Mouse (Mus musculus) liver, embryonic 14.5 days (tissue): ENCODE measurements around the gene Gm13693. TPM values are rescaled to one million over a fixed set of nuclear protein-coding genes. Genes with fewer than 3 reads are reported as not detected.
"Not testable (repeated sequence)": the region's sequence is repeated elsewhere in the genome, so short reads cannot be mapped to it uniquely, and the experiment has no call there.

Experiments
- ATAC-seq: fragments of 200-750 bp; cut with Nextera tagmentation; 2 replicates; pipeline ENCODE4 v1.8.0; 2017; ENCODE audit warnings: moderate number of reproducible peaks, mild to moderate bottlenecking, moderate library complexity; ENCODE audit not compliant: insufficient read depth
- DNase-seq, 3 experiments: peaks; one replicate each; pipeline ENCODE4 v3.0.0-alpha.2; 2012 to 2013; ENCODE audit warnings: low read depth in 3 of 3, low spot score in 3 of 3
- H3K27ac ChIP-seq: fragments of 300-500 bp; sonication (generic); 2 replicates; pipeline ENCODE4 v1.5.1; 2014; ENCODE audit warnings: moderate library complexity, mild to moderate bottlenecking, control low read depth, inconsistent platforms
- H3K27me3 ChIP-seq: fragments of 300-500 bp; sonication (generic); 2 replicates; pipeline ENCODE4 v1.6.1; 2014; ENCODE audit warnings: mild to moderate bottlenecking, low read length, moderate library complexity; ENCODE audit not compliant: control insufficient read depth, insufficient read depth
- H3K36me3 ChIP-seq: fragments of 300-500 bp; sonication (generic); replicated peaks from 2 replicates; pipeline ENCODE4 v1.6.1; 2014; ENCODE audit warnings: low read depth; ENCODE audit not compliant: control insufficient read depth, insufficient read depth
- H3K4me1 ChIP-seq, 2 experiments: fragments of 200-500 bp in 1 of 2; fragments of 300-500 bp in 1 of 2; sonication (generic) in 1 of 2; replicated peaks; 2 replicates each; pipeline ENCODE4 v1.6.1; 2012 to 2014; ENCODE audit warnings: antibody characterized with exemption in 1 of 2, inconsistent platforms in 1 of 2, low read length in 1 of 2; ENCODE audit not compliant: control insufficient read depth in 2 of 2, insufficient read depth in 2 of 2
- H3K4me2 ChIP-seq: fragments of 300-500 bp; sonication (generic); 2 replicates; pipeline ENCODE4 v1.6.1; 2014; ENCODE audit warnings: low read depth, mild to moderate bottlenecking, control low read depth, moderate library complexity
- H3K4me3 ChIP-seq, 2 experiments: fragments of 200-500 bp in 1 of 2; fragments of 300-500 bp in 1 of 2; sonication (generic) in 1 of 2; 2 replicates each; pipeline ENCODE4 v1.5.1; 2012 to 2014; ENCODE audit warnings: low read depth in 2 of 2, low read length in 2 of 2, mild to moderate bottlenecking in 2 of 2, control low read depth in 1 of 2, inconsistent platforms in 1 of 2, moderate library complexity in 1 of 2; ENCODE audit not compliant: insufficient read depth in 1 of 2
- H3K9ac ChIP-seq: fragments of 300-500 bp; sonication (generic); replicated peaks from 2 replicates; pipeline ENCODE4 v1.6.1; 2014; ENCODE audit warnings: mild to moderate bottlenecking, control low read depth, moderate library complexity
- H3K9me3 ChIP-seq: fragments of 300-500 bp; sonication (generic); 2 replicates; pipeline ENCODE4 v1.6.1; 2016; ENCODE audit warnings: low read length, mixed read lengths; ENCODE audit not compliant: control insufficient read depth
- CTCF ChIP-seq: IDR thresholded peaks from 2 replicates; pipeline ENCODE4 v1.5.1; 2016; ENCODE audit warnings: antibody characterized with exemption, low read depth, control low read depth
- EP300 ChIP-seq: IDR thresholded peaks from 2 replicates; pipeline ENCODE4 v1.6.1; 2016; ENCODE audit warnings: antibody characterized with exemption, low read depth
- WGBS: fragments of 180-500 bp; shearing (Covaris S2); extraction: QIAGEN DNeasy Blood & Tissue Kit; methylation state at CpG from one replicate; pipeline ENCODE4 v1.1.7; 2014; ENCODE audit not compliant: insufficient replicate concordance; 5-methylcytosine and 5-hydroxymethylcytosine counted together
- polyA plus RNA-seq, 2 experiments: library from polyadenylated mRNA; depleted of rRNA in 1 of 2; stranded (reverse) in 1 of 2; unstranded in 1 of 2; fragments of >200 nt; fragmentation: Nextera tagmentation in 1 of 2; extraction: Ambion mirVana in 1 of 2; gene quantifications; 2 replicates each; pipeline versions ENCODE4 v1.2.1 to v1.2.3; 2012 to 2014

Gm13693 gene
- polyA plus RNA-seq (2012; rRNA removed): not detected in 2 replicates
- polyA plus RNA-seq (2014; fragmentation: Nextera tagmentation; extraction: Ambion mirVana): not detected in 2 replicates

- not testable (repeated sequence) for H3K4me2 ChIP-seq, DNase-seq, ATAC-seq, H3K27me3 ChIP-seq, H3K4me3 ChIP-seq, H3K9me3 ChIP-seq, H3K27ac ChIP-seq, H3K36me3 ChIP-seq, H3K9ac ChIP-seq, H3K4me1 ChIP-seq
- no CpG with 5 or more reads among the region's 6 CpGs for WGBS
Observed at GRCm38 (mm10) chr2:83961203-83961602, at the start of gene Gm13693. Gm13693 (plus strand) TSS chr2:83961503.

- Histone ChIP-seq H3K4me2 (no peak overlapping the region), H3K9me3 (no peaks in the 10 kb centered on the region), H3K4me3 (no peak overlapping the region), H3K27ac (no peak overlapping the region), H3K4me1 (no peaks in the 10 kb centered on the region), H3K36me3 (no peaks in the 10 kb centered on the region), H3K27me3 (no peaks in the 10 kb centered on the region), H3K9ac (no peak overlapping the region)
- no peak for TF ChIP-seq EP300
- TF ChIP-seq CTCF: no peak
- ATAC-seq (no peak), DNase-seq (no peak)
- 14% methylated on average over 2 of the region's 2 CpGs for WGBS
Observed at GRCm38 (mm10) chr2:83929478-83930088, 31.7 kb upstream of the Gm13693 start.

- H3K4me1 ChIP-seq: no peaks in the 10 kb centered on the region; a peak in 1 of 4 replicates
- TF ChIP-seq CTCF: no peak
- TF ChIP-seq EP300: no peak
- no peaks in the 10 kb centered on the region for H3K27me3 ChIP-seq
- H3K4me2 ChIP-seq: no peak within 1 kb of the TSS; the same call in 1 of the 2 replicates
- H3K9me3 ChIP-seq: no peaks in the 10 kb centered on the region
- DNase-seq (no peak), ATAC-seq (no peak)
- no peak within 1 kb of the TSS for H3K27ac ChIP-seq
- H3K4me3 ChIP-seq: no peak within 1 kb of the TSS
- no peaks in the 10 kb centered on the region for H3K36me3 ChIP-seq
- H3K9ac ChIP-seq: no peak within 1 kb of the TSS
- WGBS: 2% methylated on average over 20 of the region's 20 CpGs
Observed at GRCm38 (mm10) chr2:83940931-83941361, 20.4 kb upstream of the Gm13693 start, which contains the start of gene Zswim2. Zswim2 (minus strand) TSS chr2:83941228.

GRCm38 (mm10) chr2:83941378-83941777 lies 19.9 kb upstream of the Gm13693 start:
- no peaks in the 10 kb centered on the region for H3K9me3 ChIP-seq
- H3K27ac ChIP-seq: no peak overlapping the region
- H3K4me1 ChIP-seq: no peaks in the 10 kb centered on the region; a peak in 1 of 4 replicates
- TF ChIP-seq EP300 (no peak), CTCF (no peak)
- H3K27me3 ChIP-seq: no peaks in the 10 kb centered on the region
- no peak overlapping the region for H3K4me2 ChIP-seq
- 15% methylated on average over 3 of the region's 3 CpGs for WGBS
- H3K36me3 ChIP-seq: no peaks in the 10 kb centered on the region
- DNase-seq (no peak), ATAC-seq (no peak)
- H3K4me3 ChIP-seq: no peak overlapping the region
- H3K9ac ChIP-seq: no peak overlapping the region

- WGBS: 6% methylated on average over 4 of the region's 4 CpGs
- no peaks in the 10 kb centered on the region for H3K9me3 ChIP-seq
Observed at GRCm38 (mm10) chr2:83941792-83942191, 19.5 kb upstream of the Gm13693 start.

GRCm38 (mm10) chr2:83955393-83955792 lies 5.9 kb upstream of the Gm13693 start, which contains the start of gene Gm13698:
Gm13698 (plus strand) TSS chr2:83955693.
- ATAC-seq, H3K4me1 ChIP-seq, H3K36me3 ChIP-seq, H3K9ac ChIP-seq, DNase-seq, H3K9me3 ChIP-seq, H3K27me3 ChIP-seq, H3K4me3 ChIP-seq, H3K4me2 ChIP-seq, H3K27ac ChIP-seq: not testable (repeated sequence)
- no CpG with 5 or more reads among the region's 6 CpGs for WGBS

More at GRCm38 (mm10) chr2:83941792-83942191, 19.5 kb upstream of the Gm13693 start:
- no peaks in the 10 kb centered on the region; a peak in 1 of 4 replicates for H3K4me1 ChIP-seq
- H3K36me3 ChIP-seq: no peaks in the 10 kb centered on the region
- no peak overlapping the region for H3K27ac ChIP-seq
- DNase-seq (no peak), ATAC-seq (no peak)
- no peaks in the 10 kb centered on the region for H3K27me3 ChIP-seq
- no peak overlapping the region for H3K4me2 ChIP-seq
- H3K4me3 ChIP-seq: no peak overlapping the region
- no peak overlapping the region for H3K9ac ChIP-seq
- TF ChIP-seq CTCF: no peak
- no peak for TF ChIP-seq EP300

- not testable (repeated sequence) for H3K4me2 ChIP-seq, H3K9me3 ChIP-seq, H3K4me3 ChIP-seq, DNase-seq, H3K27ac ChIP-seq, H3K36me3 ChIP-seq, H3K9ac ChIP-seq, H3K4me1 ChIP-seq, H3K27me3 ChIP-seq, ATAC-seq
- no CpG with 5 or more reads among the region's 6 CpGs for WGBS
Observed at GRCm38 (mm10) chr2:83967013-83967412, 5.7 kb downstream of the Gm13693 start, which contains the start of gene Gm13695. Gm13695 (plus strand) TSS chr2:83967313.
